Mouse (Mus musculus): ENCODE data around the gene Oxld1. TPM values are rescaled to one million over a fixed set of nuclear protein-coding genes. Genes with fewer than 3 reads are reported as not detected.
"Not testable (repeated sequence)": the region's sequence is repeated elsewhere in the genome, so short reads cannot be mapped to it uniquely, and the experiment has no call there.

Gene Oxld1
- total RNA-seq, 2 experiments from 2014 or later: 10.4 to 10.5 TPM

DNA sequence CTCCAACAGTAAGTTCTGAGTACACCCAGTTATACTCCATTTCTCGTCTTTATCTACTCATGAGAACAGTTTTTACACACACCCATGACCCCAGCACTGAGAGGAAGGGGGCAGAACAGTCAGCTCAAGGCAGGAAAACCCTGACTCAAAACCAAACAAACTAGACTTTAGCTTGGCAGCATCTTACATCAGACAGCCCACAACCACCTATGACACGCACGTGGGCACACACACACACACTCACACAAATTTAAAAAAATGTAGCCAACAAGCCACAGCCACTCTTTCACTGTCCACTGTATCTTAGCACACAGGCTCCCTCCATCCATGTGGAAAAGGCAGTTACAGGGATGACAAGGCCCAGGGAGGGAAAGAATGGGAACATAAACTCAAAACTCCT is 31.1 kb downstream of the Oxld1 start:
- DNase-seq (ENCODE audit: low spot score in 2 of 2): no peak

DNA sequence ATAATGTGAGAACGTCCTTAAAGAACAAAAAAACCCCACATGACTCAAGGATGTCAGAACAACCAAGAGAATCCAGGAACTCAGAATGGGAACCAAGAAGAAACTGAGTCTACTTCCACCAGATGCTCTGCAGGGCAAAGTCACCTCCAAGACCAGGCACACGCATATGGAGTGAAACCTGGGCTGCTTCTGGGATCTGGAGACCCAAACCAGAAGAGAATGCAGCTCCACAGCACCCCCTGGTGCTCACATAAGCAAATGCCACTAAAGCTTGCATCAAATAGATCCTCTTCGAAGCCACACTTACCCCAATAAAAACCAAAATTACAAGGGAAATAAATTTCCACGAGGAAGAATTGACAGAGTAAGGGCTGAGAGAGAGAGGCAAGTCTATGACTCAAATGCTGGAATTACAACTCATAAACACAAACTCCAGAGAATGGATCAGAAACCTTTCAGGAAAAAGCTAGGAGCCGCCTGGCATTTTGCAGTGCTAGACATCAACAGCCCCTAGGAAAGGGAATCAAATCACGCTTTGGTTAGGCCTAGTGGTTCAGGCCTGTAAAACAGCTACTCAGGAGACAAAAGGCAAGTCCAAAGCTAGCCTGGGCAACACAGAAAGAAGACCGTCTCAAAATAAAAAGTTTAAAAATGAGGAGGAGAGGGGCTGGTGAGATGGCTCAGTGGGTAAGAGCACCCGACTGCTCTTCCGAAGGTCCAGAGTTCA is 34.1 kb downstream of the Oxld1 start:
- peak; percentile 70 to 73 for DNase-seq (ENCODE audit: low spot score in 2 of 2)

DNA sequence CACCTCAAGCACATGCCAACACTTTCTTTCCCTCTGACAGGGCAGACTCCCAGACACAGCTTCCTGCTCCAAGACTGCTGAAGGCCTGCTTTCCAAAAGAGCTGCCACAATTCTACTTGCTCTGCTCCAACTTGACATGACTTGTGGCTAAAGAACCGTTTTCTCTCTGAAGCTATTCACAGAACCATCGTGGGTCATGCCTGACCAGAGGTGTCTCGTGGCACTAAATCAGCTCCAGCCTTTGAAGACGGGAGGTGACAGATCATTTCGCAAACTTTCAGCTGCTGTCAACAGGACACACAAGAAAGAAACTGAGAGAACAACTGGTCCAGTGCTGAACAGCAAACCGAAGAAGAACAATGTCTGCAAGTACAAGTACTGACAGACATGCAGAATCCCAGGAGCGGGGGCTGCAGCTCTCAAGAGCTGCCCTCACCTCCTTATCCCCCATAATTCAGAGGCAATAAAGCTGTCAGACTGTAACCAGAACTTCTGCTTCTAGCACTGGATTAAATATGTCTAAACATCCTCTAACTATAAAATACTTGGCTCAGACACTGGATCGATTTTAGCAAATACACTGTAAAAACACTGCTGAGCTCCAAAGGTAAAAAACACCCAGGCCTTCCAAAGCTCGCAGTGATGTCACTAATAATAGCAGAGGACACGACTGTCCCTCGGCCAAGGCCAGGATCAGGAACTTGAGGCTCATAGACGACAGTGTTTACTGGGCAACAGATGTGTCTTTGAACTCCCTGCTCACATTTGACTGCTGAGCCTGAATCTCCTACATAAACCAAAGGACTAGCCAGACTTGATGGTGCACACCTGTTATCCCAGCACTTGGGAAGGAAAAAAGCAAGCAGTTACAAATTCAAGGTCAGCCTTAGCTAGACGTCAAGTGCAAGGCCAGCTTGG is 35.0 kb downstream of the Oxld1 start:
- no peak for DNase-seq (ENCODE audit: low spot score in 2 of 2)

DNA sequence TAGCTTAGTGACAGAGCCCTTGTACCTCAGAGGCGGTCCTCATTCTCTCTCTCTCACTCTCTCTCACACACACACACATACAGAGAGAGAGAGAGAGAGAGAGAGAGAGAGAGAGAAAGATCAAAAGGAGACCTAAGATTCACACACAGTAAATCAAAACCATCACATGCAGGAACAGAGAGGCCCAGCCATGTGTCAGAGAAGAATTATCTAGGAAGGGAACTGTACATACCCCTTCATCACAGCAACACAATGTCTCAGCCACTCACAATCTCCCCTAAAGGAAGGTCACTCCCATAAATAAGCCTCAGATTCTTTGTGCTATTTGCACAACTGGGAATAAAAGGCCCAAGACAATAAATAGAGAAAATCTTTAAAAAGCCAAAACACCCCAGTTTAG is 39.3 kb downstream of the Oxld1 start:
- no peak for DNase-seq (ENCODE audit: low spot score in 2 of 2)

DNA sequence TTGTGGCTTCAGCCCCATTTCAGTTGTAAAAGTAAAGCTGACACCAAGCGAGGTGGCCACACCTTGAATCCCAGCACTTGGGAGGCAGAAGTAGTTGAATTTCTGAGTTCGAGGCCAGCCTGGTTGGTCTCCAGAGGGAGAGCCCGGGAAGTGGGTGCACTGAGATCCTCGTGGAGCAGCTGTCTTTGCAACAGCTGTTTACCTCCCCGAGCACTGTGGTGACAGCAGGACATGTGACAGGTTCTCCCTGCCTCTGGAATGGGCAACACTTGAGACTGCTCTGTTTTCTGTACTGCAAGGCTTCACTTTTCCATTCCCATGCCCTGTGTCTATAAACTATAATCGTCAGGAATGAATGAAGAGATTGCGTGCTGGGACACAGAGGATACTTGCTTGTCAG is 40.0 kb downstream of the Oxld1 start:
- DNase-seq (ENCODE audit: low spot score in 2 of 2): no peak

DNA sequence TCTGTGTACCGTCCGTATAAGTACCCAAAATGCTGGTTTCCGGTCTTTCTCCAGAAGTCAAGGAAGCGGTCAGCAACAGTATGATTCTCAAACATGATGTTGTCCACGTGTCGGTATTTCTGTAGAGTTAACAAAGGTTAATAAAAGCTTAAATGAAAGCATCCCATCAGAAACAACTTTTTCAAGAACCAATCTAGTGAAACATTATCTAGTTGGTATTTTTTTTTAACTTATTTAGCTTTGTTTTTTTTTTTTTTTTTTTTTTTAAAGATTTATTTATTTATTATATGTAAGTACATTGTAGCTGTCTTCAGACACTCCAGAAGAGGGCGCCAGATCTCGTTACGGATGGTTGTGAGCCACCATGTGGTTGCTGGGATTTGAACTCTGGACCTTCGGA is 44.2 kb downstream of the Oxld1 start:
- not testable (repeated sequence) for DNase-seq (ENCODE audit: low spot score in 2 of 2)

Other genes with a start within 250 kb of the Oxld1 start
- gene Bahcc1, start 225.1 kb downstream of the Oxld1 start, total RNA-seq (2021): 10 to 100 TPM; 21.9 to 26.0 TPM
- 1,000 to 10,000 TPM; 2,523 to 2,576 TPM for gene Actg1, start 109.5 kb downstream of the Oxld1 start, total RNA-seq (2021)
- gene Fscn2, start 96.5 kb downstream of the Oxld1 start, total RNA-seq (2021): not detected
- gene Faap100, start 79.3 kb downstream of the Oxld1 start, total RNA-seq (2021): 10 to 100 TPM; 58.8 to 62.0 TPM
- gene Nploc4, start 20.4 kb downstream of the Oxld1 start, total RNA-seq (2021): 10 to 100 TPM; 71.2 to 71.4 TPM
- 10 to 100 TPM in 1 of 2 experiments, not detected in 1; 12.5 TPM for gene Tspan10, start 15.4 kb downstream of the Oxld1 start, total RNA-seq (2021)
- under 1 TPM; 0.20 to 0.41 TPM for gene Pde6g, start 4.6 kb downstream of the Oxld1 start, total RNA-seq (2021)
- 10 to 100 TPM; 26.5 to 27.8 TPM for gene Ccdc137, start within 50 bp of the Oxld1 start, total RNA-seq (2021)
- gene Arl16, start 9.5 kb upstream of the Oxld1 start, total RNA-seq (2021): 10 to 100 TPM; 57.9 to 61.5 TPM
- 10 to 100 TPM; 76.4 to 82.3 TPM for gene Mrpl12, start 26.5 kb upstream of the Oxld1 start, total RNA-seq (2021)
- gene Slc25a10, start 33.8 kb upstream of the Oxld1 start, total RNA-seq (2021): 10 to 100 TPM; 24.5 to 25.8 TPM
- under 1 TPM in 1 of 2 experiments, not detected in 1; 0.18 TPM for gene Gcgr, start 72.6 kb upstream of the Oxld1 start, total RNA-seq (2021)
- gene Mcrip1, start 91.7 kb upstream of the Oxld1 start, total RNA-seq (2021): 100 to 1,000 TPM in 1 of 2 experiments, 10 to 100 TPM in 1; 95.4 to 107 TPM
- gene Ppp1r27, start 93.1 kb upstream of the Oxld1 start, total RNA-seq (2021): not detected
- gene P4hb, start 115.2 kb upstream of the Oxld1 start, total RNA-seq (2021): 100 to 1,000 TPM; 153 to 161 TPM
- 100 to 1,000 TPM; 344 to 379 TPM for gene Arhgdia, start 123.6 kb upstream of the Oxld1 start, total RNA-seq (2021)
- gene Alyref, start 140.3 kb upstream of the Oxld1 start, total RNA-seq (2021): 10 to 100 TPM; 79.8 to 91.3 TPM
- 100 to 1,000 TPM in 1 of 2 experiments, 10 to 100 TPM in 1; 93.5 to 107 TPM for gene Anapc11, start 140.4 kb upstream of the Oxld1 start, total RNA-seq (2021)
- gene Npb, start 150.4 kb upstream of the Oxld1 start, total RNA-seq (2021): 1 to 10 TPM; 2.2 to 2.4 TPM
- gene Pcyt2, start 159.9 kb upstream of the Oxld1 start, total RNA-seq (2021): 100 to 1,000 TPM; 132 to 145 TPM
- gene Sirt7, start 167.2 kb upstream of the Oxld1 start, total RNA-seq (2021): 10 to 100 TPM; 33.5 to 39.7 TPM
- 10 to 100 TPM; 79.3 to 86.7 TPM for gene Mafg, start 175.5 kb upstream of the Oxld1 start, total RNA-seq (2021)
- gene Pycr1, start 185.7 kb upstream of the Oxld1 start, total RNA-seq (2021): 1 to 10 TPM; 3.5 to 5.3 TPM
- gene Myadml2, start 190.1 kb upstream of the Oxld1 start, total RNA-seq (2021): 1 to 10 TPM; 1.1 to 2.1 TPM
- 1 to 10 TPM; 5.8 to 7.4 TPM for gene Notum, start 203.1 kb upstream of the Oxld1 start, total RNA-seq (2021)
- 10 to 100 TPM; 55.5 to 62.5 TPM for gene Aspscr1, start 214.9 kb upstream of the Oxld1 start, total RNA-seq (2021)

All from layer of hippocampus, postnatal 10 days (tissue).